Mouse (Mus musculus) hindbrain, embryonic 16.5 days (tissue): ENCODE data around the gene Cldn5. TPM values are rescaled to one million over a fixed set of nuclear protein-coding genes. Genes with fewer than 3 reads are reported as not detected.

Experiments used
- ATAC-seq: fragments of 200-750 bp; cut with Nextera tagmentation; 2 replicates; pipeline ENCODE4 v1.8.0; 2017; ENCODE audit warnings: moderate TSS enrichment, moderate library complexity
- H3K27ac ChIP-seq: fragments of 300-500 bp; sonication (generic); 2 replicates; pipeline ENCODE4 v1.5.1; 2014; ENCODE audit warnings: low read depth, mild to moderate bottlenecking, control low read depth, low read length, moderate library complexity
- H3K27me3 ChIP-seq: fragments of 300-500 bp; sonication (generic); replicated peaks from 2 replicates; pipeline ENCODE4 v1.6.1; 2014; ENCODE audit warnings: low read length; ENCODE audit not compliant: control insufficient read depth, insufficient read depth
- H3K36me3 ChIP-seq: fragments of 300-500 bp; sonication (generic); 2 replicates; pipeline ENCODE4 v1.6.1; 2014; ENCODE audit warnings: mild to moderate bottlenecking, low read length, moderate library complexity, mixed read lengths; ENCODE audit not compliant: control insufficient read depth, insufficient read depth
- H3K4me1 ChIP-seq: fragments of 300-500 bp; sonication (generic); 2 replicates; pipeline ENCODE4 v1.6.1; 2014; ENCODE audit warnings: low read depth, low read length; ENCODE audit not compliant: control insufficient read depth, insufficient read depth
- H3K4me2 ChIP-seq: fragments of 300-500 bp; sonication (generic); 2 replicates; pipeline ENCODE4 v1.6.1; 2014; ENCODE audit warnings: mild to moderate bottlenecking, low read length, control low read depth, moderate library complexity
- H3K4me3 ChIP-seq: fragments of 300-500 bp; sonication (generic); 2 replicates; pipeline ENCODE4 v1.5.1; 2014; ENCODE audit warnings: mild to moderate bottlenecking, low read length, control low read depth, moderate library complexity
- H3K9ac ChIP-seq: fragments of 300-500 bp; sonication (generic); 2 replicates; pipeline ENCODE4 v1.6.1; 2014; ENCODE audit warnings: low read depth, mild to moderate bottlenecking, control low read depth, low read length, moderate library complexity
- H3K9me3 ChIP-seq: fragments of 300-500 bp; sonication (generic); 2 replicates; pipeline ENCODE4 v1.6.1; 2014; ENCODE audit warnings: mild to moderate bottlenecking, low read length, moderate library complexity; ENCODE audit not compliant: control insufficient read depth
- WGBS: fragments of 180-500 bp; shearing (Covaris S2); extraction: QIAGEN DNeasy Blood & Tissue Kit; methylation state at CpG from one replicate; pipeline ENCODE4 v1.1.7; 2014; 5-methylcytosine and 5-hydroxymethylcytosine counted together
- polyA plus RNA-seq: library from polyadenylated mRNA; unstranded; fragments of >200 nt; fragmentation: Nextera tagmentation; extraction: Ambion mirVana; gene quantifications from 2 replicates; pipeline ENCODE4 v1.2.1, GENCODE M21; 2015

The Cldn5 gene
- polyA plus RNA-seq, 1 experiment from 2014 or later, result 124 TPM

GRCm38 (mm10) chr16:18751885-18752499 is 24.7 kb upstream of the Cldn5 start:
- no peaks in the 10 kb centered on the region for H3K36me3 ChIP-seq
- no peaks in the 10 kb centered on the region for H3K27me3 ChIP-seq
- no peak overlapping the region for H3K27ac ChIP-seq
- WGBS, result 80% methylated on average over 10 of the region's 10 CpGs
- no peak overlapping the region for H3K4me3 ChIP-seq
- H3K4me2 ChIP-seq, result no peak overlapping the region
- H3K9ac ChIP-seq, result no peak overlapping the region
- no peaks in the 10 kb centered on the region for H3K9me3 ChIP-seq
- no peak for ATAC-seq
- no peaks in the 10 kb centered on the region for H3K4me1 ChIP-seq

- 91% methylated on average over 4 of the region's 4 CpGs for WGBS
- H3K4me2 ChIP-seq, result no peak overlapping the region
Observed at GRCm38 (mm10) chr16:18761734-18762133, 14.9 kb upstream of the Cldn5 start.

GRCm38 (mm10) chr16:18762960-18763359 is 13.7 kb upstream of the Cldn5 start:
- ATAC-seq, result no peak
- Histone ChIP-seq H3K9ac (no peak overlapping the region), H3K4me2 (no peak overlapping the region), H3K27ac (no peak overlapping the region), H3K4me1 (no peaks in the 10 kb centered on the region), H3K4me3 (no peak overlapping the region), H3K27me3 (no peaks in the 10 kb centered on the region), H3K36me3 (no peaks in the 10 kb centered on the region), H3K9me3 (no peaks in the 10 kb centered on the region)
- 80% methylated on average over 3 of the region's 3 CpGs for WGBS

More at GRCm38 (mm10) chr16:18761734-18762133, 14.9 kb upstream of the Cldn5 start:
- Histone ChIP-seq H3K4me3 (no peak overlapping the region), H3K27me3 (no peaks in the 10 kb centered on the region), H3K9ac (no peak overlapping the region), H3K36me3 (no peaks in the 10 kb centered on the region), H3K27ac (no peak overlapping the region), H3K9me3 (no peaks in the 10 kb centered on the region), H3K4me1 (no peaks in the 10 kb centered on the region)
- ATAC-seq, result no peak

- Histone ChIP-seq H3K9me3 (no peaks in the 10 kb centered on the region), H3K36me3 (no peaks in the 10 kb centered on the region), H3K4me1 (no peaks in the 10 kb centered on the region), H3K27me3 (no peaks in the 10 kb centered on the region), H3K9ac (no peak overlapping the region), H3K4me3 (no peak overlapping the region), H3K4me2 (no peak overlapping the region), H3K27ac (no peak overlapping the region)
- WGBS, result 85% methylated on average over 4 of the region's 4 CpGs
- ATAC-seq, result no peak
Observed at GRCm38 (mm10) chr16:18766390-18766789, 10.3 kb upstream of the Cldn5 start.

- Histone ChIP-seq H3K4me3 (no peak overlapping the region), H3K9me3 (no peaks in the 10 kb centered on the region), H3K4me1 (no peaks in the 10 kb centered on the region), H3K27me3 (no peaks in the 10 kb centered on the region), H3K27ac (no peak overlapping the region), H3K4me2 (no peak overlapping the region), H3K9ac (no peak overlapping the region), H3K36me3 (no peaks in the 10 kb centered on the region)
- no peak for ATAC-seq
- 58% methylated on average over 1 of the region's 1 CpGs for WGBS
Observed at GRCm38 (mm10) chr16:18769501-18769900, 7.1 kb upstream of the Cldn5 start.

GRCm38 (mm10) chr16:18773936-18774335 is 2.7 kb upstream of the Cldn5 start:
- 32% methylated on average over 2 of the region's 2 CpGs for WGBS
- ATAC-seq, result no peak
- Histone ChIP-seq H3K27ac (no peak overlapping the region), H3K4me2 (no peak overlapping the region), H3K4me1 (peaks cover 9% of the 10 kb centered on the region), H3K36me3 (no peaks in the 10 kb centered on the region), H3K9ac (no peak overlapping the region; the same call in 1 of the 2 replicates), H3K4me3 (no peak overlapping the region), H3K9me3 (no peaks in the 10 kb centered on the region), H3K27me3 (peaks cover 35% of the 10 kb centered on the region)

- Histone ChIP-seq H3K9ac (no peak overlapping the region), H3K4me3 (peak overlapping the region; percentile 52), H3K27me3 (peaks cover 41% of the 10 kb centered on the region), H3K27ac (no peak overlapping the region), H3K4me2 (peak overlapping the region; percentile 63), H3K9me3 (no peaks in the 10 kb centered on the region), H3K4me1 (peaks cover 9% of the 10 kb centered on the region), H3K36me3 (no peaks in the 10 kb centered on the region)
- ATAC-seq, result no peak
- 22% methylated on average over 18 of the region's 18 CpGs for WGBS
Observed at GRCm38 (mm10) chr16:18775621-18776555, 759 bp upstream of the Cldn5 start.

GRCm38 (mm10) chr16:18777101-18778080 is 744 bp downstream of the Cldn5 start:
- Histone ChIP-seq H3K27me3 (peaks cover 41% of the 10 kb centered on the region), H3K27ac (peak overlapping the region; percentile 44; the same call in 1 of the 2 replicates), H3K9me3 (no peaks in the 10 kb centered on the region), H3K4me2 (peak overlapping the region; percentile 63), H3K36me3 (no peaks in the 10 kb centered on the region), H3K4me3 (peak overlapping the region; percentile 52), H3K9ac (peak overlapping the region; percentile 63), H3K4me1 (peaks cover 9% of the 10 kb centered on the region)
- ATAC-seq, result peak; percentile 74
- 2% methylated on average over 77 of the region's 80 CpGs for WGBS
